Mouse (Mus musculus) heart, embryonic 16.5 days (tissue): ENCODE results near the gene Vgll4. TPM values are rescaled to one million over a fixed set of nuclear protein-coding genes. Genes with fewer than 3 reads are reported as not detected.

Source experiments
- ATAC-seq: fragments of 200-750 bp; cut with Nextera tagmentation; replicated peaks from 2 replicates; pipeline ENCODE4 v1.8.0; 2017; ENCODE audit warnings: moderate number of reproducible peaks; ENCODE audit not compliant: insufficient read depth, low FRiP score; ENCODE audit errors: extremely low read depth
- H3K27ac ChIP-seq: fragments of 300-500 bp; sonication (generic); 2 replicates; pipeline ENCODE4 v1.5.1; 2014; ENCODE audit warnings: mild to moderate bottlenecking, low read length, control low read depth, moderate library complexity
- H3K27me3 ChIP-seq: fragments of 300-500 bp; sonication (generic); 2 replicates; pipeline ENCODE4 v1.6.1; 2014; ENCODE audit warnings: low read length, mixed read lengths; ENCODE audit not compliant: control insufficient read depth, insufficient read depth
- H3K36me3 ChIP-seq: fragments of 300-500 bp; sonication (generic); 2 replicates; pipeline ENCODE4 v1.6.1; 2014; ENCODE audit not compliant: control insufficient read depth, insufficient read depth
- H3K4me1 ChIP-seq: fragments of 300-500 bp; sonication (generic); 2 replicates; pipeline ENCODE4 v1.6.1; 2014; ENCODE audit warnings: low read length, mixed read lengths; ENCODE audit not compliant: control insufficient read depth, insufficient read depth
- H3K4me2 ChIP-seq: fragments of 300-500 bp; sonication (generic); 2 replicates; pipeline ENCODE4 v1.6.1; 2014; ENCODE audit warnings: low read depth, mild to moderate bottlenecking, control low read depth, low read length
- H3K4me3 ChIP-seq: fragments of 300-500 bp; sonication (generic); 2 replicates; pipeline ENCODE4 v1.5.1; 2014; ENCODE audit warnings: mild to moderate bottlenecking, control low read depth, low read length
- H3K9ac ChIP-seq: fragments of 300-500 bp; sonication (generic); 2 replicates; pipeline ENCODE4 v1.6.1; 2014; ENCODE audit warnings: low read length, control low read depth
- H3K9me3 ChIP-seq: fragments of 300-500 bp; sonication (generic); replicated peaks from 2 replicates; pipeline ENCODE4 v1.6.1; 2016; ENCODE audit warnings: low read length; ENCODE audit not compliant: control insufficient read depth
- WGBS: fragments of 180-500 bp; shearing (Covaris S2); extraction: QIAGEN DNeasy Blood & Tissue Kit; methylation state at CpG from one replicate; pipeline ENCODE4 v1.1.7; 2014; 5-methylcytosine and 5-hydroxymethylcytosine counted together
- polyA plus RNA-seq: library from polyadenylated mRNA; unstranded; fragments of >200 nt; fragmentation: Nextera tagmentation; extraction: Ambion mirVana; gene quantifications from 2 replicates; pipeline ENCODE4 v1.2.1, GENCODE M21; 2015

Vgll4 gene
- polyA plus RNA-seq, 1 experiment from 2014 or later, result 65.3 TPM

- Histone ChIP-seq H3K4me2 (no peak overlapping the region), H3K4me3 (no peak overlapping the region), H3K27me3 (no peaks in the 10 kb centered on the region), H3K9me3 (no peaks in the 10 kb centered on the region), H3K36me3 (no peaks in the 10 kb centered on the region), H3K9ac (no peak overlapping the region), H3K27ac (no peak overlapping the region), H3K4me1 (no peaks in the 10 kb centered on the region)
- WGBS, result 81% methylated on average over 10 of the region's 10 CpGs
- ATAC-seq, result no peak
These were observed 11.4 kb downstream of the Vgll4 start for GRCm38 (mm10) chr6:114958249-114959011.

GRCm38 (mm10) chr6:114957756-114958155, 12.0 kb downstream of the Vgll4 start:
- Histone ChIP-seq H3K27me3 (no peaks in the 10 kb centered on the region), H3K4me3 (no peak overlapping the region), H3K36me3 (no peaks in the 10 kb centered on the region), H3K9ac (no peak overlapping the region), H3K4me2 (no peak overlapping the region), H3K4me1 (no peaks in the 10 kb centered on the region), H3K9me3 (no peaks in the 10 kb centered on the region), H3K27ac (no peak overlapping the region)
- 67% methylated on average over 12 of the region's 12 CpGs for WGBS
- ATAC-seq, result no peak

- H3K4me3 ChIP-seq, result no peak overlapping the region
- H3K4me2 ChIP-seq, result no peak overlapping the region
- no peak for ATAC-seq
- H3K27ac ChIP-seq, result no peak overlapping the region
- H3K36me3 ChIP-seq, result no peaks in the 10 kb centered on the region
- WGBS, result 69% methylated on average over 5 of the region's 5 CpGs
- no peaks in the 10 kb centered on the region for H3K27me3 ChIP-seq
- no peaks in the 10 kb centered on the region for H3K9me3 ChIP-seq
- no peaks in the 10 kb centered on the region for H3K4me1 ChIP-seq
- no peak overlapping the region for H3K9ac ChIP-seq
These were observed 15.3 kb downstream of the Vgll4 start for GRCm38 (mm10) chr6:114954496-114954895.

GRCm38 (mm10) chr6:114953601-114954000, 16.2 kb downstream of the Vgll4 start:
- H3K9ac ChIP-seq, result no peak overlapping the region
- no peaks in the 10 kb centered on the region for H3K9me3 ChIP-seq
- H3K27me3 ChIP-seq, result no peaks in the 10 kb centered on the region
- ATAC-seq, result no peak
- no peak overlapping the region for H3K4me3 ChIP-seq
- WGBS, result 89% methylated on average over 5 of the region's 5 CpGs
- H3K4me1 ChIP-seq, result no peaks in the 10 kb centered on the region
- H3K27ac ChIP-seq, result no peak overlapping the region
- no peaks in the 10 kb centered on the region for H3K36me3 ChIP-seq
- H3K4me2 ChIP-seq, result no peak overlapping the region

GRCm38 (mm10) chr6:114952356-114952755, 17.4 kb downstream of the Vgll4 start:
- H3K27ac ChIP-seq, result no peak overlapping the region
- no peaks in the 10 kb centered on the region for H3K4me1 ChIP-seq
- no peak for ATAC-seq
- H3K4me3 ChIP-seq, result no peak overlapping the region
- no peaks in the 10 kb centered on the region for H3K27me3 ChIP-seq
- no peaks in the 10 kb centered on the region for H3K36me3 ChIP-seq
- WGBS, result 80% methylated on average over 5 of the region's 5 CpGs
- H3K9me3 ChIP-seq, result no peaks in the 10 kb centered on the region
- no peak overlapping the region for H3K9ac ChIP-seq
- H3K4me2 ChIP-seq, result no peak overlapping the region

GRCm38 (mm10) chr6:114944456-114945438, 25.0 kb downstream of the Vgll4 start:
- no peaks in the 10 kb centered on the region for H3K9me3 ChIP-seq
- H3K4me2 ChIP-seq, result no peak overlapping the region
- no peak overlapping the region for H3K4me3 ChIP-seq
- WGBS, result 78% methylated on average over 14 of the region's 14 CpGs
- H3K27ac ChIP-seq, result no peak overlapping the region
- no peaks in the 10 kb centered on the region for H3K36me3 ChIP-seq
- H3K9ac ChIP-seq, result no peak overlapping the region
- no peak for ATAC-seq
- H3K27me3 ChIP-seq, result no peaks in the 10 kb centered on the region
- H3K4me1 ChIP-seq, result no peaks in the 10 kb centered on the region

- ATAC-seq, result no peak
- Histone ChIP-seq H3K27me3 (no peaks in the 10 kb centered on the region), H3K27ac (0 out of 2 replicates have a peak overlapping the region, but pooled peaks have one; percentile 28), H3K36me3 (no peaks in the 10 kb centered on the region), H3K9me3 (no peaks in the 10 kb centered on the region), H3K4me1 (no peaks in the 10 kb centered on the region), H3K4me2 (no peak overlapping the region), H3K4me3 (no peak overlapping the region), H3K9ac (no peak overlapping the region)
- WGBS, result 64% methylated on average over 8 of the region's 8 CpGs
These were observed 28.5 kb downstream of the Vgll4 start for GRCm38 (mm10) chr6:114941201-114941849.

GRCm38 (mm10) chr6:114939666-114940065, 30.1 kb downstream of the Vgll4 start:
- no peaks in the 10 kb centered on the region for H3K9me3 ChIP-seq
- ATAC-seq, result no peak
- no peak overlapping the region for H3K4me3 ChIP-seq
- 77% methylated on average over 2 of the region's 2 CpGs for WGBS
- no peak overlapping the region for H3K9ac ChIP-seq
- no peak overlapping the region for H3K27ac ChIP-seq
- no peaks in the 10 kb centered on the region for H3K4me1 ChIP-seq
- H3K4me2 ChIP-seq, result no peak overlapping the region
- H3K27me3 ChIP-seq, result no peaks in the 10 kb centered on the region
- H3K36me3 ChIP-seq, result no peaks in the 10 kb centered on the region
